Mouse (Mus musculus): Measurements from ENCODE around the gene Tmem179b. TPM values are rescaled to one million over a fixed set of nuclear protein-coding genes. Genes with fewer than 3 reads are reported as not detected.

Tmem179b gene
- total RNA-seq, 1 experiment from 2014 or later: 44.7 TPM

- peak; percentile 94 for DNase-seq
These were observed 11.9 kb upstream of the Tmem179b start, which contains the start of gene Taf6l for GRCm38 (mm10) chr19:8786008-8786781. TSS of gene Taf6l (minus strand) at chr19:8786417.

GRCm38 (mm10) chr19:8774951-8775421, 719 bp upstream of the Tmem179b start:
- DNase-seq: peak; percentile 66

GRCm38 (mm10) chr19:8773409-8773808, 858 bp downstream of the Tmem179b start:
- DNase-seq: no peak

GRCm38 (mm10) chr19:8772996-8773395, 1.3 kb downstream of the Tmem179b start:
- DNase-seq: no peak

GRCm38 (mm10) chr19:8770567-8771270, 3.5 kb downstream of the Tmem179b start, which contains the start of gene Tmem223:
TSS of gene Tmem223 (plus strand) at chr19:8770996.
- DNase-seq: peak; percentile 93

GRCm38 (mm10) chr19:8765562-8765961, 8.7 kb downstream of the Tmem179b start:
- DNase-seq: no peak

GRCm38 (mm10) chr19:8763276-8763675, 11.0 kb downstream of the Tmem179b start:
- DNase-seq: no peak

- DNase-seq: no peak
These were observed 13.5 kb downstream of the Tmem179b start for GRCm38 (mm10) chr19:8760757-8761156.

- no peak for DNase-seq
These were observed 15.4 kb downstream of the Tmem179b start for GRCm38 (mm10) chr19:8758899-8759298.

GRCm38 (mm10) chr19:8757471-8757998, 16.7 kb downstream of the Tmem179b start:
- no peak for DNase-seq

- DNase-seq: peak; percentile 97
These were observed 17.5 kb downstream of the Tmem179b start, which contains the start of gene Nxf1 for GRCm38 (mm10) chr19:8756635-8757387. TSS of gene Nxf1 (plus strand) at chr19:8757073.

GRCm38 (mm10) chr19:8755652-8756051, 18.6 kb downstream of the Tmem179b start:
- no peak for DNase-seq

- no peak for DNase-seq
These were observed 26.9 kb downstream of the Tmem179b start for GRCm38 (mm10) chr19:8747368-8747767.

GRCm38 (mm10) chr19:8745382-8745781, 28.9 kb downstream of the Tmem179b start:
- DNase-seq: no peak

- DNase-seq: peak; percentile 46
These were observed 32.1 kb downstream of the Tmem179b start for GRCm38 (mm10) chr19:8742176-8742575.

- DNase-seq: peak; percentile 97
These were observed 32.9 kb downstream of the Tmem179b start, which contains the start of gene Stx5a for GRCm38 (mm10) chr19:8741243-8741869. TSS of gene Stx5a (plus strand) at chr19:8741413.

GRCm38 (mm10) chr19:8740603-8741002, 33.7 kb downstream of the Tmem179b start, which contains the start of gene 1700092M07Rik:
TSS of gene 1700092M07Rik (plus strand) at chr19:8740718.
- no peak for DNase-seq

GRCm38 (mm10) chr19:8739646-8740045, 34.6 kb downstream of the Tmem179b start:
- no peak for DNase-seq

GRCm38 (mm10) chr19:8738911-8739310, 35.4 kb downstream of the Tmem179b start:
- DNase-seq: no peak

GRCm38 (mm10) chr19:8736160-8736467, 38.2 kb downstream of the Tmem179b start:
- DNase-seq: no peak

- DNase-seq: peak; percentile 94
These were observed 38.7 kb downstream of the Tmem179b start, which contains the start of gene Wdr74 for GRCm38 (mm10) chr19:8735389-8736159. TSS of gene Wdr74 (plus strand) at chr19:8735827.
